Mouse (Mus musculus) cerebellum, adult 11 months (tissue): ENCODE measurements around the gene Mycbpap.
A peak's percentile ranks its signal among the peaks of the same experiment; 100 is the strongest.

ENCODE experiments used
- DNase-seq: peaks from one replicate; pipeline ENCODE4 v3.0.0; 2022

The Mycbpap gene

GRCm38 (mm10) chr11:94521219-94521843 lies at the start of gene Mycbpap:
Mycbpap (minus strand) TSS chr11:94521742.
- peak; percentile 64 for DNase-seq

GRCm38 (mm10) chr11:94570612-94571011 lies 49.1 kb upstream of the Mycbpap start:
- DNase-seq: no peak

GRCm38 (mm10) chr11:94567326-94567725 lies 45.8 kb upstream of the Mycbpap start:
- no peak for DNase-seq

DNA sequence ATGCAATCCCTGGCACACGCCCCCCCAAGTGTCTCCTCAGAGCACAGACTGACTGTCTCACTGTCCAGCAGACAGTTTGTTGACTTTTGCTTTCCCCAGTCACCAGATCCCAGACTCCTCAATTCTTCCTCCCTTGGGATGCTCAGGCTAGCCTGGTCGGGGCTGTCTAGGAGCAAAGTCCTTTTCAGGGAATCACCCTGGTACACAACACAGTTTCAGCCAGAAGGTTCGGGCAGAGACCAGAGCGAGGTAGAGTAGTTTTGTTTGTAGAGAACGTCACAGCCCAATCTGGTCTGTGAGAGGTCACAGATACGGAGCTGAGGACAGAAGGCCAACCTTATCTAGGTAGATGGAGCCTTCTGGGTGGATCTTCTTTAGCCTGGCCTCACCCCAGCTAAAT lies 45.0 kb upstream of the Mycbpap start:
- DNase-seq: no peak

DNA sequence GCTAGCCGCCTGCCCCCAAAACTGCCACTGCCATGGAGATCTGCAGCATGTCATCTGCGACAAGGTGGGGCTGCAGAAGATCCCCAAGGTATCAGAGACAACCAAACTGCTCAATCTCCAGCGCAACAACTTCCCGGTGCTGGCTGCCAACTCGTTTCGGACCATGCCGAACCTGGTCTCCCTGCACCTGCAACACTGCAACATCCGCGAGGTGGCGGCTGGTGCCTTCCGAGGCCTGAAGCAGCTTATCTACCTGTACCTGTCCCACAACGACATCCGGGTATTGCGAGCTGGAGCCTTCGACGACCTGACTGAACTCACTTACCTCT lies 43.6 kb upstream of the Mycbpap start:
- no peak for DNase-seq

- no peak for DNase-seq
Measured at GRCm38 (mm10) chr11:94564437-94565150, 43.1 kb upstream of the Mycbpap start, which contains the start of gene Chad. Chad (plus strand) TSS chr11:94565047.

- DNase-seq: no peak
Measured at GRCm38 (mm10) chr11:94563821-94564220, 42.3 kb upstream of the Mycbpap start.

GRCm38 (mm10) chr11:94563383-94563782 lies 41.8 kb upstream of the Mycbpap start:
- no peak for DNase-seq

GRCm38 (mm10) chr11:94558226-94558625 lies 36.7 kb upstream of the Mycbpap start:
- DNase-seq: no peak

DNA sequence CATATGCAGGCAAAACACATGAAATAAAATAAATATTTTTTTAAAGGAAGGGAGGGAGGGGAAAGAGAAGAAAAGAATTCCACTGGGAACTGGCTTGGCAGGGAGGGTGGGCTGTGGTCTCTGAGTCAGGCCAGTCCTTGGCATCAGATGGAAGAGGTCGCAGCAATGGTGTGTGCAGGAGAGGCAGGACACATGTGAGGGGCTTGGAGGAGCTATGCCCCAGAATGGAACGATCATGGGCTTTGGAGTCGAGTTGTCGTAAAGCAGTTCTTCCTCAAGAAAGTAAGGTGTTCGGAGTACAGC lies 28.9 kb upstream of the Mycbpap start:
- no peak for DNase-seq

GRCm38 (mm10) chr11:94549691-94550441 lies 28.3 kb upstream of the Mycbpap start:
- DNase-seq: no peak

DNA sequence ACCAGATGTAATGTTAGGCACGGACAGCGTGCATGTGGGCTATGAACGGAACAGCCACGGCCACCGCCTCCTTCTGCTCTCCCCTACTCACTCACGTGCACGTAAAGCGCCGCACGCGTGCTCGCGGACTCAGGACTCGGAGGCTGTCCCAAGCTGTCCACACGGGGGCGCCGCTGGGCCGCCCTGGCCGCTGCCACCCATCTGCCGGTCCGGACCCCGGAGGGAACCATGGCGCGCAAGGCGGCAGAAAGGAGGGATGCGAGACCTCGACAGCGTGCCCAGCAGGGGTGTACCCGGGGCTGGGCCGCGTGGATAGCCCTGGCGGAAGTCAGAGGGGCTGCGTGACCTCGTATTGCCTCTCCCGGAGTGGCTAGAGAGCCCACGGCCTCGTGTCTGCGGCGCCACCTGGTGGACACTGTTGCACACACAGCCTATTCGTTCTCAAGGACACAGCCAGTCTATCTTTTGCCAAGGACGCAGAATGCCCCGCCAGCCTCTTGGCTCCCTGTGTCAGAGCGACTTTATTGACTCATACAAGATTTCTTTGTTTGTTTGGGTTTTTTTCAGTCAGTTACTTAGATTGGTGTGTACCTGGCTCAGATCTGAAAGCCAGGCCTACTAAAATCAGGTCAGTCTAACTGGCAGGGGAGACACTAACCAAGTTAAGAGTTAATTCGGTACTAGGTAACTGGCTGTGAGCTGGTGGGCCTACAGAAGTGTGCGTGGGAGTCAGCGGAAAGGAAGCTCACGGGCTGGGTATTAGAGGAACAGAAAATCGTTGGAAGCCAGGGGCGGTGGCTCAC lies 27.5 kb upstream of the Mycbpap start, which contains the start of gene Rsad1:
TSS of gene Rsad1 (minus strand) at position 368 of the 803 bp plus-strand sequence.
- DNase-seq: peak; percentile 95

GRCm38 (mm10) chr11:94548041-94548784 lies 26.7 kb upstream of the Mycbpap start:
- peak; percentile 66 for DNase-seq

DNA sequence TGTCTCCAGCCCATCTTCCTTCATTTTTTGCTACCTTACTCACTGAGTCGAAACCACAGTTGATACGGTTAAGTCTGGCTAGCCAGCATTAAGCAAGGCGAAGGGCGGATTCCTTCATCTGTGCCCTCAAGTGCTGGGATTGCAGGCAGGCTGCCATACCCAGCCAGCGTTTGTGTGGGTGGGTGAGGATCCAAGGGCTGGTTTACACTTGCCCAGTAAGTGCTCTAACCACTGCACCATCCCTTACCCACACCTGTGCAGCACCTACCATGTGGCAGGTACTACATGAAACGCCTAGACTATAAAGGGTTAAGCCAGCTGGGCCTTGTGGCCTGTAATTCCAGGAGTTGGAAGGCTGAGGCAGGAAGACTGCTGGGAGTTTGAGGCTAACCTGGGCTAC lies 25.7 kb upstream of the Mycbpap start:
- DNase-seq: no peak

DNA sequence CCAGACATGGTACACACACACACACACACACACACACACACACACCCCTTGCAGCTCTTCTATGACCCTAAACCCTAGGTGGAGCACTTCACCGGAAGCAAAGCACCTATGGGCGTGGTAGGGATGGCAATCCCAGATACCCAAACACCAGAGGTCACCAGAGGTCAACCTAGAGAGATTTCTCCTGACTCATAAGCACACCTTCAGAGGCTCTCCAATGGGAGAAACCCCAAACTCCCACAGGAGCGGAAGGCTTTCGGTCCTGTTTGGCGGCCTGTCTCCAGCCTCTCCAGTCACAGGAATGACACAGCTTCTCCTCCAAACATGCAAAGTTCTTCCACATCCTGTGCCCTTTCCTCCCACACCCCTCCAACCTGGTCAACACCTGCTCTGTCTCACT lies 24.8 kb upstream of the Mycbpap start:
- DNase-seq: no peak

- peak; percentile 35 for DNase-seq
Measured at GRCm38 (mm10) chr11:94544422-94544821, 22.9 kb upstream of the Mycbpap start.

DNA sequence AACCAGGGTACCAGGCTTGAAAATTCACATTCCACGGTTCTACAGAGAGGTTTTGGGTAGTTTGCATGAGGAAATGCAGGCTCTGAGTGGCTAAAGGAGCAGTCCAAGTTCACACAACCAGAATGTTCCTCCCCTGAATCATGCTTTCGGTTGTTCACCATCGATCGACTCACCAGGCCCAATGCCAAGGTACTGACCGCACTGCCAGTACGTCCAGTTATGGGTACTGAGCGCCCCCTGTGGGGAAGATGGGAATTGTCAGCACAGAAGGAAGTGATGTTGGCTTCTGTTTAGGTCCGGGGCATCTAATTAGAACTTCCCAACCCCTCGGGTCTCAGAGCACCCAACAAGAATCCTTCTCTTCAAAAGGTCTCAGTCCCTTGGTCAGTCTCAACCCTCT lies 22.4 kb upstream of the Mycbpap start:
- DNase-seq: peak; percentile 95

GRCm38 (mm10) chr11:94543344-94543743 lies 21.8 kb upstream of the Mycbpap start:
- DNase-seq: no peak

GRCm38 (mm10) chr11:94542400-94542799 lies 20.9 kb upstream of the Mycbpap start:
- no peak for DNase-seq

DNA sequence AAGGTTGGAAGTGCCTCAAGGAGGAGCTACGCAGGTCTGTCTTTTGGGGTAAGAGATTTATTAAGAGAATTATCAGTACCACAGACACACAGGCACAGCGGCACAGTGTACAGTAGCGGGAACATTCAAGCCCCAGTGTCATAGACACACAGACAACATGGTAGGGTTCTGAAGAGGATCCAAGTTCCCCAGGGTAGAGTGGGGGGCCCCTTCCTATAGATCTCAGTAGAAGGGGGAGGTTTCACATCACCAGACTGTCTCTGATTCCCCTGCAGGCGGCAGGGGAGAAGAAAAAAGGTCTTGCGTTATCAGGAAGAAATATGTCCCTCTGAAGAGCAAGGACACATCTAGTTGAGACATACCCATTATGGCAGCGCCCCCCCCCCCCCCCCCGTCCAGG lies 18.2 kb upstream of the Mycbpap start:
- DNase-seq: no peak

- no peak for DNase-seq
Measured at GRCm38 (mm10) chr11:94538733-94539292, 17.3 kb upstream of the Mycbpap start.

DNA sequence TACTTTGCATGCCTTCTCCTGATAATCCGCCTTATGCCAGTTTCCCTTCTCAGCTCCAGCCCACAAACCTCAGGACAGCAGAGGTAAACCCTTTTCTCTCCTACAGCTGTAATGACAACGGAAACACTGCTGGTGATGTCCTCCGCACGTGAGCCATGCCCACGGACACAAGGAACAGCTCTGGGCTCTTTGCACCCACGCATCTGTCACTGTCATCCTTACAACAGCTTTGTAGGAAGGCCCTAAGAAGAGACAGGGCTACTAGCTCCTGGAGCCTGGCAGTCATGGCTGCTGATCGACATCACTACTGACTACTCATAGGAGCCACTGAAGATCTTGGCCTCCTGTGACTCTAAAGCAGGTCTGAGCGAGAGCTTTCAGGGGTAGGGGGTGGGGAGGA lies 11.6 kb upstream of the Mycbpap start:
- DNase-seq: no peak
